Comparison of ENCODE assay signal across 8 mouse cellular contexts in the genomic region with DNA sequence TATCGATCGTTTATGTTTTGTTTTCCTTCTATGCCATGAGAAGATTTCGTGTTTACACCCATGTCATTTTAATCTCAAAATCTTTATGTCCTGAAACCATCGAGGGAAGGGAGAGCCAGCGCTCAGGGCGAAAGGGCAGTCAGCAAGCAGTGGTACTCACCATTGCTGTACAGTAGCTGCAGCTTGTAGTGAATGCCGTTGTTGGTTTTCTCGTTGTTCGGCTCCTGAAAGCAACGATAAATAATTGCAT. TPM values are rescaled to one million over a fixed set of nuclear protein-coding genes. Genes with fewer than 3 reads are reported as not detected.
DNase-seq lines count a peak whose midpoint lies in the region; ATAC-seq and TF ChIP-seq lines count a peak whose summit lies in the region.

No protein-coding gene starts in this region.

- H3K4me2 ChIP-seq in kidney, embryonic 14.5 days (replicated peaks; ENCODE audit: low read depth, low read length), result peak overlapping the region; percentile 95
- peak overlapping the region; percentile 77 for H3K4me2 ChIP-seq in hindbrain, embryonic 13.5 days
- H3K4me2 ChIP-seq in midbrain, embryonic 13.5 days (replicated peaks), result peak overlapping the region; percentile 77

- H3K4me1 ChIP-seq in kidney, embryonic 14.5 days (ENCODE audit: control insufficient read depth, insufficient read depth, low read length), result peaks cover 28% of the 10 kb centered on the region
- peaks cover 7% of the 10 kb centered on the region for H3K4me1 ChIP-seq in bone marrow macrophage, adult 2 months (ENCODE audit: control insufficient read depth, insufficient read depth, low read length)
- H3K4me1 ChIP-seq in hindbrain, embryonic 13.5 days (replicated peaks), result peaks cover 70% of the 10 kb centered on the region
- H3K4me1 ChIP-seq in midbrain, embryonic 13.5 days (replicated peaks), result peaks cover 74% of the 10 kb centered on the region

- peaks cover 80% of the 10 kb centered on the region for H3K27me3 ChIP-seq in kidney, embryonic 14.5 days (ENCODE audit: control insufficient read depth, insufficient read depth, low read length)
- peaks cover 33% of the 10 kb centered on the region for H3K27me3 ChIP-seq in hindbrain, embryonic 13.5 days
- H3K27me3 ChIP-seq in midbrain, embryonic 13.5 days, result peaks cover 41% of the 10 kb centered on the region

- intact Hi-C loops in gastrocnemius, postnatal 36 days (cut with DNase I), result no loop called here

- WGBS in kidney, embryonic 14.5 days, result 0% methylated on average over 10 of the region's 10 CpGs
- WGBS in hindbrain, embryonic 13.5 days, result under 1% methylated on average over 10 of the region's 10 CpGs
- under 1% methylated on average over 10 of the region's 10 CpGs for WGBS in midbrain, embryonic 13.5 days

- no peak overlapping the region for H3K27ac ChIP-seq in kidney, embryonic 14.5 days (ENCODE audit: low read depth, low read length)
- no peak overlapping the region for H3K27ac ChIP-seq in bone marrow macrophage, adult 2 months (ENCODE audit: insufficient read depth, low read depth, low read length)
- peak overlapping the region; percentile 98 for H3K27ac ChIP-seq in hindbrain, embryonic 13.5 days
- H3K27ac ChIP-seq in midbrain, embryonic 13.5 days, result peak overlapping the region; percentile 98

- H3K36me3 ChIP-seq in kidney, embryonic 14.5 days (ENCODE audit: control insufficient read depth, insufficient read depth, low read length), result no peaks in the 10 kb centered on the region
- peaks cover 6% of the 10 kb centered on the region; the same call in 1 of the 2 replicates for H3K36me3 ChIP-seq in hindbrain, embryonic 13.5 days
- 0 out of 2 replicates have a peak, but pooled peaks cover 2% of the 10 kb centered on the region for H3K36me3 ChIP-seq in midbrain, embryonic 13.5 days

- H3K9ac ChIP-seq in kidney, embryonic 14.5 days (ENCODE audit: low read depth, low read length), result peak overlapping the region; percentile 67
- H3K9ac ChIP-seq in hindbrain, embryonic 13.5 days, result peak overlapping the region; percentile 99
- H3K9ac ChIP-seq in midbrain, embryonic 13.5 days (replicated peaks), result peak overlapping the region; percentile 87

- no peaks in the 10 kb centered on the region for H3K9me3 ChIP-seq in kidney, embryonic 14.5 days (ENCODE audit: control insufficient read depth, low read length)
- no peaks in the 10 kb centered on the region for H3K9me3 ChIP-seq in hindbrain, embryonic 13.5 days
- no peaks in the 10 kb centered on the region for H3K9me3 ChIP-seq in midbrain, embryonic 13.5 days

- TF ChIP-seq POLR2A in bone marrow macrophage, adult 2 months (IDR thresholded peaks at IDR 0.05; ENCODE audit: borderline replicate concordance, low read depth, low read length), result no peak

- peak overlapping the region; percentile 54 for H3K4me3 ChIP-seq in kidney, embryonic 14.5 days (ENCODE audit: low read length)
- peak overlapping the region; percentile 56 for H3K4me3 ChIP-seq in bone marrow macrophage, adult 2 months (ENCODE audit: insufficient read depth, low read length)
- peak overlapping the region; percentile 79 for H3K4me3 ChIP-seq in hindbrain, embryonic 13.5 days
- peak overlapping the region; percentile 78 for H3K4me3 ChIP-seq in midbrain, embryonic 13.5 days (replicated peaks)

- DNase-seq in kidney, postnatal 25 days, result no peak
- DNase-seq in gastrocnemius, postnatal 36 days, result no peak
- no peak for DNase-seq in c-Kit-positive CD71-positive TER-119-positive erythroid progenitor cells, embryonic 14.5 days (ENCODE audit: low spot score)
- no peak for DNase-seq in right cerebral cortex, postnatal 4 days

- no peak for ATAC-seq in kidney, embryonic 14.5 days (ENCODE audit: low FRiP score, low TSS enrichment)
- no peak for ATAC-seq in hindbrain, embryonic 13.5 days (ENCODE audit: low FRiP score)
- no peak for ATAC-seq in midbrain, embryonic 13.5 days

- TF ChIP-seq CTCF in bone marrow macrophage, adult 2 months (IDR thresholded peaks at IDR 0.05; ENCODE audit: low read depth, low read length), result no peak

RNA-seq across cellular contexts. Expression of gene Ebf3, which starts 1.4 kb away (rescaled TPM):
- 1.8 and 2.3 TPM in 2 replicates for polyA plus RNA-seq in kidney, embryonic 14.5 days (2014; fragmentation: Nextera tagmentation; extraction: Ambion mirVana)
- 0.19 and 0.63 TPM in 2 replicates for polyA plus RNA-seq in bone marrow macrophage, adult 2 months (2012; ENCODE audit: insufficient read depth, insufficient read length, missing spikeins)
- 22.2 and 27.7 TPM in 2 replicates for polyA plus RNA-seq in hindbrain, embryonic 13.5 days (2015; fragmentation: Nextera tagmentation; extraction: Ambion mirVana)
- 18.1 and 18.2 TPM in 2 replicates for polyA plus RNA-seq in midbrain, embryonic 13.5 days (2015; fragmentation: Nextera tagmentation; extraction: Ambion mirVana)
- 1 to 10 TPM; 7.1 to 7.6 TPM for total RNA-seq in gastrocnemius, postnatal 36 days (2021)

Comparison
In these comparisons a context has a peak if more than half of its experiments do, and no peak if none do; other contexts are left out.
1. H3K27ac ChIP-seq: peak in hindbrain, embryonic 13.5 days (single experiment) and midbrain, embryonic 13.5 days (single experiment); none in kidney, embryonic 14.5 days (single experiment) and bone marrow macrophage, adult 2 months (single experiment).
2. Peak in every context shown above with its lines, with median percentiles within 50 percentile points of each other: H3K4me2 ChIP-seq, H3K4me3 ChIP-seq and H3K9ac ChIP-seq.